Mouse (Mus musculus) small intestine, adult 2 months (tissue): Measurements from ENCODE around the gene Rnf216.

ENCODE experiments used
- CTCF ChIP-seq: fragments of 200-500 bp; IDR thresholded peaks from 2 replicates; pipeline ENCODE4 v1.5.1; 2012; ENCODE audit warnings: low read depth, mild to moderate bottlenecking, control low read depth, inconsistent platforms, low read length, moderate library complexity, mixed read lengths; ENCODE audit not compliant: insufficient replicate concordance, insufficient read length; ENCODE audit errors: extremely low read depth
- POLR2A ChIP-seq: fragments of 200-500 bp; IDR thresholded peaks from 2 replicates; pipeline ENCODE4 v1.6.1; 2012; ENCODE audit warnings: low read depth, mild to moderate bottlenecking, control low read depth, inconsistent platforms, low read length, moderate library complexity

GRCm38 (mm10) chr5:143068382-143068781 lies 44.4 kb downstream of the Rnf216 start:
- TF ChIP-seq CTCF = no peak
- no peak for TF ChIP-seq POLR2A
